Mouse (Mus musculus): ENCODE measurements at regions not wholly inside any gene's neighbourhood (a gene's known extent, or its start where the extent isn't known, plus 50 kb on each side); places are given as distances from the start of the nearest gene placed in this dataset.
A peak's percentile ranks its signal among the peaks of the same experiment; 100 is the strongest.

- ATAC-seq (replicated peaks; ENCODE audit: insufficient number of reproducible peaks, insufficient read depth, low FRiP score, low read depth): no peak
- no peaks in the 10 kb centered on the region for H3K36me3 ChIP-seq
- H3K4me3 ChIP-seq: no peak overlapping the region
- no peaks in the 10 kb centered on the region for H3K4me1 ChIP-seq (replicated peaks)
- H3K27me3 ChIP-seq: no peaks in the 10 kb centered on the region
- H3K27ac ChIP-seq: no peak overlapping the region
- no peak overlapping the region for H3K4me2 ChIP-seq
- H3K9ac ChIP-seq: no peak overlapping the region
- no peaks in the 10 kb centered on the region for H3K9me3 ChIP-seq (replicated peaks)
Measured at GRCm38 (mm10) chr3:83416536-83416935, 288.8 kb downstream of the Dchs2 start.

GRCm38 (mm10) chr3:83424267-83424666 lies 296.5 kb downstream of the Dchs2 start:
- Histone ChIP-seq H3K36me3 (no peaks in the 10 kb centered on the region), H3K4me1 (replicated peaks) (no peaks in the 10 kb centered on the region; the same call in 1 of the 2 replicates), H3K4me2 (no peak overlapping the region), H3K27me3 (no peaks in the 10 kb centered on the region), H3K27ac (no peak overlapping the region), H3K9ac (no peak overlapping the region), H3K9me3 (replicated peaks) (no peaks in the 10 kb centered on the region), H3K4me3 (no peak overlapping the region)
- no peak for ATAC-seq (replicated peaks; ENCODE audit: insufficient number of reproducible peaks, insufficient read depth, low FRiP score, low read depth)
- 50% methylated on average over 7 of the region's 7 CpGs for WGBS

GRCm38 (mm10) chr3:83429376-83429775 lies 301.6 kb downstream of the Dchs2 start:
- no peak overlapping the region for H3K4me2 ChIP-seq
- no peaks in the 10 kb centered on the region for H3K36me3 ChIP-seq
- H3K4me1 ChIP-seq (replicated peaks): no peaks in the 10 kb centered on the region
- 61% methylated on average over 3 of the region's 3 CpGs for WGBS
- no peak overlapping the region for H3K27ac ChIP-seq
- H3K27me3 ChIP-seq: no peaks in the 10 kb centered on the region
- no peaks in the 10 kb centered on the region for H3K9me3 ChIP-seq (replicated peaks)
- H3K4me3 ChIP-seq: no peak overlapping the region
- no peak overlapping the region for H3K9ac ChIP-seq
- ATAC-seq (replicated peaks; ENCODE audit: insufficient number of reproducible peaks, insufficient read depth, low FRiP score, low read depth): no peak

GRCm38 (mm10) chr3:83446154-83446667 lies 318.5 kb downstream of the Dchs2 start:
- no peaks in the 10 kb centered on the region for H3K9me3 ChIP-seq (replicated peaks)
- no peaks in the 10 kb centered on the region for H3K36me3 ChIP-seq
- H3K27ac ChIP-seq: peak overlapping the region; percentile 74
- H3K9ac ChIP-seq: no peak overlapping the region
- H3K4me2 ChIP-seq: no peak overlapping the region
- no peak overlapping the region for H3K4me3 ChIP-seq
- WGBS: 28% methylated on average over 7 of the region's 7 CpGs
- no peaks in the 10 kb centered on the region for H3K27me3 ChIP-seq
- peaks cover 24% of the 10 kb centered on the region for H3K4me1 ChIP-seq (replicated peaks)
- peak; percentile 87 for ATAC-seq (replicated peaks; ENCODE audit: insufficient number of reproducible peaks, insufficient read depth, low FRiP score, low read depth)

GRCm38 (mm10) chr3:83450662-83451061 lies 315.5 kb upstream of the Sfrp2 start:
- WGBS: 26% methylated on average over 2 of the region's 2 CpGs
- no peak; the same call in 1 of the 2 replicates for ATAC-seq (replicated peaks; ENCODE audit: insufficient number of reproducible peaks, insufficient read depth, low FRiP score, low read depth)
- peak overlapping the region; percentile 66 for H3K27ac ChIP-seq

GRCm38 (mm10) chr3:83451317-83451716 lies 314.8 kb upstream of the Sfrp2 start:
- Histone ChIP-seq H3K27me3 (no peaks in the 10 kb centered on the region), H3K4me2 (no peak overlapping the region), H3K9me3 (replicated peaks) (no peaks in the 10 kb centered on the region), H3K4me1 (replicated peaks) (peaks cover 13% of the 10 kb centered on the region), H3K27ac (peak overlapping the region; percentile 66), H3K36me3 (no peaks in the 10 kb centered on the region), H3K9ac (no peak overlapping the region), H3K4me3 (no peak overlapping the region)
- ATAC-seq (replicated peaks; ENCODE audit: insufficient number of reproducible peaks, insufficient read depth, low FRiP score, low read depth): no peak
- WGBS: 80% methylated on average over 3 of the region's 3 CpGs

More at GRCm38 (mm10) chr3:83450662-83451061, 315.5 kb upstream of the Sfrp2 start:
- H3K4me2 ChIP-seq: no peak overlapping the region
- H3K9me3 ChIP-seq (replicated peaks): no peaks in the 10 kb centered on the region
- H3K27me3 ChIP-seq: no peaks in the 10 kb centered on the region
- H3K4me1 ChIP-seq (replicated peaks): peaks cover 19% of the 10 kb centered on the region
- no peak overlapping the region for H3K4me3 ChIP-seq
- no peaks in the 10 kb centered on the region for H3K36me3 ChIP-seq
- no peak overlapping the region for H3K9ac ChIP-seq

GRCm38 (mm10) chr3:83453462-83453861 lies 312.7 kb upstream of the Sfrp2 start:
- Histone ChIP-seq H3K4me1 (replicated peaks) (peaks cover 8% of the 10 kb centered on the region), H3K9ac (no peak overlapping the region), H3K27me3 (no peaks in the 10 kb centered on the region), H3K4me2 (no peak overlapping the region), H3K9me3 (replicated peaks) (no peaks in the 10 kb centered on the region), H3K36me3 (no peaks in the 10 kb centered on the region), H3K27ac (no peak overlapping the region), H3K4me3 (no peak overlapping the region)
- no peak for ATAC-seq (replicated peaks; ENCODE audit: insufficient number of reproducible peaks, insufficient read depth, low FRiP score, low read depth)
- 58% methylated on average over 2 of the region's 2 CpGs for WGBS

- H3K9ac ChIP-seq: no peak overlapping the region
- no peak for ATAC-seq (replicated peaks; ENCODE audit: insufficient number of reproducible peaks, insufficient read depth, low FRiP score, low read depth)
- H3K9me3 ChIP-seq (replicated peaks): no peaks in the 10 kb centered on the region
- no peaks in the 10 kb centered on the region for H3K27me3 ChIP-seq
- H3K4me3 ChIP-seq: no peak overlapping the region
- 77% methylated on average over 1 of the region's 1 CpGs for whole genome bisulfite sequencing
- H3K27ac ChIP-seq: no peak overlapping the region
- no peak overlapping the region for H3K4me2 ChIP-seq
- H3K4me1 ChIP-seq (replicated peaks): no peaks in the 10 kb centered on the region
- H3K36me3 ChIP-seq: no peaks in the 10 kb centered on the region
Measured at GRCm38 (mm10) chr3:83458450-83458849, 307.7 kb upstream of the Sfrp2 start.

- Histone ChIP-seq H3K4me1 (replicated peaks) (no peaks in the 10 kb centered on the region), H3K9ac (no peak overlapping the region), H3K27me3 (no peaks in the 10 kb centered on the region), H3K36me3 (no peaks in the 10 kb centered on the region), H3K4me3 (no peak overlapping the region), H3K9me3 (replicated peaks) (no peaks in the 10 kb centered on the region), H3K4me2 (no peak overlapping the region), H3K27ac (no peak overlapping the region)
- WGBS: 68% methylated on average over 3 of the region's 3 CpGs
- no peak for ATAC-seq (replicated peaks; ENCODE audit: insufficient number of reproducible peaks, insufficient read depth, low FRiP score, low read depth)
Measured at GRCm38 (mm10) chr3:83479251-83479650, 286.9 kb upstream of the Sfrp2 start.

- Histone ChIP-seq H3K4me2 (no peak overlapping the region), H3K27me3 (no peaks in the 10 kb centered on the region), H3K9ac (no peak overlapping the region), H3K4me3 (no peak overlapping the region), H3K4me1 (replicated peaks) (no peaks in the 10 kb centered on the region), H3K27ac (no peak overlapping the region), H3K36me3 (no peaks in the 10 kb centered on the region), H3K9me3 (replicated peaks) (no peaks in the 10 kb centered on the region)
- 83% methylated on average over 1 of the region's 1 CpGs for WGBS
- no peak for ATAC-seq (replicated peaks; ENCODE audit: insufficient number of reproducible peaks, insufficient read depth, low FRiP score, low read depth)
Measured at GRCm38 (mm10) chr3:83480176-83480575, 285.9 kb upstream of the Sfrp2 start.

- WGBS: 83% methylated on average over 7 of the region's 7 CpGs
- no peak for ATAC-seq (replicated peaks; ENCODE audit: insufficient number of reproducible peaks, insufficient read depth, low FRiP score, low read depth)
- H3K27me3 ChIP-seq: no peaks in the 10 kb centered on the region
Measured at GRCm38 (mm10) chr3:83486192-83486716, 279.9 kb upstream of the Sfrp2 start.

GRCm38 (mm10) chr3:83495584-83495983 lies 270.5 kb upstream of the Sfrp2 start:
- Histone ChIP-seq H3K36me3 (no peaks in the 10 kb centered on the region), H3K9me3 (replicated peaks) (no peaks in the 10 kb centered on the region), H3K27ac (no peak overlapping the region), H3K4me1 (replicated peaks) (no peaks in the 10 kb centered on the region), H3K27me3 (no peaks in the 10 kb centered on the region), H3K4me2 (no peak overlapping the region), H3K9ac (no peak overlapping the region), H3K4me3 (no peak overlapping the region)
- no peak for ATAC-seq (replicated peaks; ENCODE audit: insufficient number of reproducible peaks, insufficient read depth, low FRiP score, low read depth)
- 7% methylated on average over 1 of the region's 1 CpGs for WGBS

More at GRCm38 (mm10) chr3:83486192-83486716, 279.9 kb upstream of the Sfrp2 start:
- H3K4me3 ChIP-seq: no peak overlapping the region
- no peak overlapping the region for H3K27ac ChIP-seq
- H3K4me1 ChIP-seq (replicated peaks): no peaks in the 10 kb centered on the region
- no peak overlapping the region for H3K9ac ChIP-seq
- H3K9me3 ChIP-seq (replicated peaks): no peaks in the 10 kb centered on the region
- H3K4me2 ChIP-seq: no peak overlapping the region
- no peaks in the 10 kb centered on the region for H3K36me3 ChIP-seq

Data from heart, embryonic 15.5 days (tissue).